Comparison of ENCODE assay signal across 8 mouse cellular contexts in genomic region chr17:45718323-45718722, GRCm38 (mm10). TPM values are rescaled to one million over a fixed set of nuclear protein-coding genes. Genes with fewer than 3 reads are reported as not detected.
DNase-seq lines count a peak whose midpoint lies in the region; ATAC-seq and TF ChIP-seq lines count a peak whose summit lies in the region.

No protein-coding gene starts in this region.

- H3K4me3 ChIP-seq in C2C12 (ENCODE audit: insufficient read depth, poor library complexity, severe bottlenecking): no peak overlapping the region
- no peak overlapping the region for H3K4me3 ChIP-seq in kidney, embryonic 16.5 days (ENCODE audit: low read length)
- H3K4me3 ChIP-seq in liver, embryonic 13.5 days (replicated peaks): no peak overlapping the region

- no peaks in the 10 kb centered on the region for H3K27me3 ChIP-seq in C2C12 (ENCODE audit: control insufficient read depth, insufficient read depth, insufficient read length)
- H3K27me3 ChIP-seq in kidney, embryonic 16.5 days (ENCODE audit: insufficient read depth, low read length): no peaks in the 10 kb centered on the region
- no peaks in the 10 kb centered on the region for H3K27me3 ChIP-seq in liver, embryonic 13.5 days

- 10% methylated on average over 10 of the region's 10 CpGs for WGBS in kidney, embryonic 16.5 days
- 7% methylated on average over 10 of the region's 10 CpGs for WGBS in liver, embryonic 13.5 days (ENCODE audit: insufficient replicate concordance)

- peak; percentile 9; the same call in 1 of the 2 replicates for ATAC-seq in kidney, embryonic 16.5 days (ENCODE audit: low FRiP score, low TSS enrichment)
- no peak for ATAC-seq in liver, embryonic 13.5 days (ENCODE audit: low read depth)

- no peaks in the 10 kb centered on the region for H3K36me3 ChIP-seq in C2C12 (ENCODE audit: control insufficient read depth, insufficient read depth)
- H3K36me3 ChIP-seq in kidney, embryonic 16.5 days (ENCODE audit: insufficient read depth, low read length): no peaks in the 10 kb centered on the region
- no peaks in the 10 kb centered on the region for H3K36me3 ChIP-seq in liver, embryonic 13.5 days

- no peaks in the 10 kb centered on the region for H3K79me3 ChIP-seq in C2C12 (ENCODE audit: low read depth)

- H3ac ChIP-seq in C2C12 (ENCODE audit: control insufficient read depth, insufficient read length, low read depth): no peak overlapping the region

- no peaks in the 10 kb centered on the region for H3K79me2 ChIP-seq in C2C12 (ENCODE audit: control insufficient read depth, insufficient read depth)

- peaks cover 8% of the 10 kb centered on the region; the same call in 1 of the 2 replicates for H3K4me1 ChIP-seq in kidney, embryonic 16.5 days (ENCODE audit: insufficient read depth, low read length)
- H3K4me1 ChIP-seq in liver, embryonic 13.5 days (replicated peaks): peaks cover 1% of the 10 kb centered on the region

- no peak overlapping the region for H3K9ac ChIP-seq in kidney, embryonic 16.5 days (replicated peaks; ENCODE audit: low read length)
- no peak overlapping the region for H3K9ac ChIP-seq in liver, embryonic 13.5 days

- H3K9me3 ChIP-seq in kidney, embryonic 16.5 days (ENCODE audit: low read length): no peaks in the 10 kb centered on the region
- H3K9me3 ChIP-seq in liver, embryonic 13.5 days (replicated peaks): no peaks in the 10 kb centered on the region

- peak; percentile 74 for DNase-seq in ES-CJ7 (ENCODE audit: low read depth, low spot score)
- peak; percentile 70 for DNase-seq in cerebellum, adult 8-10 months
- peak; percentile 77 for DNase-seq in gastrocnemius, adult 18-20 months (ENCODE audit: low spot score)
- DNase-seq in liver, embryonic 13.5 days: peak; percentile 45
- DNase-seq in retina, embryonic 14.5 days (ENCODE audit: low spot score): peak; percentile 85
- no peak for DNase-seq in c-Kit-positive CD71-positive TER-119-positive erythroid progenitor cells, embryonic 14.5 days (ENCODE audit: low spot score)

- H3K4me2 ChIP-seq in kidney, embryonic 16.5 days (replicated peaks; ENCODE audit: low read depth, low read length): no peak overlapping the region
- H3K4me2 ChIP-seq in liver, embryonic 13.5 days: no peak overlapping the region

- H3K27ac ChIP-seq in kidney, embryonic 16.5 days (ENCODE audit: low read length): no peak overlapping the region
- no peak overlapping the region for H3K27ac ChIP-seq in liver, embryonic 13.5 days

- TF ChIP-seq CTCF in C2C12 (IDR thresholded peaks at IDR 0.05; ENCODE audit: control insufficient read depth, insufficient read depth, insufficient read length): peak; percentile 88

TF ChIP-seq in C2C12, 6 proteins besides CTCF, POLR2A, EP300 and RAD21:
- TF ChIP-seq MYOD1 (IDR thresholded peaks at IDR 0.05; ENCODE audit: control insufficient read depth, insufficient read length, low read depth) (no peak), MYOG (IDR thresholded peaks at IDR 0.05; ENCODE audit: control insufficient read depth, extremely low read depth, insufficient read length) (no peak), FOSL1 (IDR thresholded peaks at IDR 0.05; ENCODE audit: insufficient read depth, low read length, poor library complexity, severe bottlenecking) (no peak), MAX (IDR thresholded peaks at IDR 0.05) (no peak), USF1 (IDR thresholded peaks at IDR 0.05; ENCODE audit: low read depth) (no peak), CEBPB (IDR thresholded peaks at IDR 0.05; ENCODE audit: low read depth) (no peak)

RNA-seq across cellular contexts. Expression of gene 1600014C23Rik, which starts 15.3 kb away (rescaled TPM):
- not detected for polyA plus RNA-seq in C2C12 (2012; fragmentation: generic; extraction: Trizol)
- total RNA-seq in gastrocnemius, adult 18-20 months (2021): not detected
- not detected in 2 replicates for polyA plus RNA-seq in kidney, embryonic 16.5 days (2015; fragmentation: Nextera tagmentation; extraction: Ambion mirVana)
- not detected in 2 replicates for polyA plus RNA-seq in liver, embryonic 13.5 days (2015; fragmentation: Nextera tagmentation; extraction: Ambion mirVana)

RNA-seq across cellular contexts. Expression of gene Tmem63b, which starts 31.6 kb away (rescaled TPM):
- 54.3 TPM for polyA plus RNA-seq in C2C12 (2012; fragmentation: generic; extraction: Trizol)
- total RNA-seq in gastrocnemius, adult 18-20 months (2021): 10 to 100 TPM; 65.0 to 70.8 TPM
- 35.6 and 41.5 TPM in 2 replicates for polyA plus RNA-seq in kidney, embryonic 16.5 days (2015; fragmentation: Nextera tagmentation; extraction: Ambion mirVana)
- polyA plus RNA-seq in liver, embryonic 13.5 days (2015; fragmentation: Nextera tagmentation; extraction: Ambion mirVana): 7.7 and 8.3 TPM in 2 replicates

RNA-seq across cellular contexts. Expression of gene Mrpl14, which starts 32.2 kb away (rescaled TPM):
- polyA plus RNA-seq in C2C12 (2012; fragmentation: generic; extraction: Trizol): 259 TPM
- 100 to 1,000 TPM; 119 to 165 TPM for total RNA-seq in gastrocnemius, adult 18-20 months (2021)
- polyA plus RNA-seq in kidney, embryonic 16.5 days (2015; fragmentation: Nextera tagmentation; extraction: Ambion mirVana): 140 and 162 TPM in 2 replicates
- 123 and 133 TPM in 2 replicates for polyA plus RNA-seq in liver, embryonic 13.5 days (2015; fragmentation: Nextera tagmentation; extraction: Ambion mirVana)

RNA-seq across cellular contexts. Expression of gene Capn11, which starts 59.2 kb away (rescaled TPM):
- 0.04 TPM for polyA plus RNA-seq in C2C12 (2012; fragmentation: generic; extraction: Trizol)
- under 1 TPM; 0.21 to 0.66 TPM for total RNA-seq in gastrocnemius, adult 18-20 months (2021)
- polyA plus RNA-seq in kidney, embryonic 16.5 days (2015; fragmentation: Nextera tagmentation; extraction: Ambion mirVana): 0.60 and 0.72 TPM in 2 replicates
- 0.05 and 0.09 TPM in 2 replicates for polyA plus RNA-seq in liver, embryonic 13.5 days (2015; fragmentation: Nextera tagmentation; extraction: Ambion mirVana)
